Mouse (Mus musculus) lung, postnatal 0 days (tissue): ENCODE results near the gene Mpz.

ENCODE experiments used
- CTCF ChIP-seq: IDR thresholded peaks from 2 replicates; pipeline ENCODE4 v1.5.1; 2016; ENCODE audit warnings: antibody characterized with exemption, mild to moderate bottlenecking
- EP300 ChIP-seq: IDR thresholded peaks from 2 replicates; pipeline ENCODE4 v1.6.1; 2016; ENCODE audit warnings: antibody characterized with exemption, mild to moderate bottlenecking, control low read depth

- TF ChIP-seq CTCF, result no peak
- TF ChIP-seq EP300, result no peak
These were observed at the start of gene Mpz, which contains the start of gene Sdhc for GRCm38 (mm10) chr1:171149974-171150760.
